Mouse (Mus musculus) A20 (cell line): ENCODE measurements around the gene Atg10.
A peak's percentile ranks its signal among the peaks of the same experiment; 100 is the strongest.
"Not testable (repeated sequence)": the region's sequence is repeated elsewhere in the genome, so short reads cannot be mapped to it uniquely, and the experiment has no call there.

Source experiments
- DNase-seq: peaks from one replicate; pipeline ENCODE4 v3.0.0-alpha.2; 2011; ENCODE audit warnings: low read depth, low spot score

Gene Atg10

DNA sequence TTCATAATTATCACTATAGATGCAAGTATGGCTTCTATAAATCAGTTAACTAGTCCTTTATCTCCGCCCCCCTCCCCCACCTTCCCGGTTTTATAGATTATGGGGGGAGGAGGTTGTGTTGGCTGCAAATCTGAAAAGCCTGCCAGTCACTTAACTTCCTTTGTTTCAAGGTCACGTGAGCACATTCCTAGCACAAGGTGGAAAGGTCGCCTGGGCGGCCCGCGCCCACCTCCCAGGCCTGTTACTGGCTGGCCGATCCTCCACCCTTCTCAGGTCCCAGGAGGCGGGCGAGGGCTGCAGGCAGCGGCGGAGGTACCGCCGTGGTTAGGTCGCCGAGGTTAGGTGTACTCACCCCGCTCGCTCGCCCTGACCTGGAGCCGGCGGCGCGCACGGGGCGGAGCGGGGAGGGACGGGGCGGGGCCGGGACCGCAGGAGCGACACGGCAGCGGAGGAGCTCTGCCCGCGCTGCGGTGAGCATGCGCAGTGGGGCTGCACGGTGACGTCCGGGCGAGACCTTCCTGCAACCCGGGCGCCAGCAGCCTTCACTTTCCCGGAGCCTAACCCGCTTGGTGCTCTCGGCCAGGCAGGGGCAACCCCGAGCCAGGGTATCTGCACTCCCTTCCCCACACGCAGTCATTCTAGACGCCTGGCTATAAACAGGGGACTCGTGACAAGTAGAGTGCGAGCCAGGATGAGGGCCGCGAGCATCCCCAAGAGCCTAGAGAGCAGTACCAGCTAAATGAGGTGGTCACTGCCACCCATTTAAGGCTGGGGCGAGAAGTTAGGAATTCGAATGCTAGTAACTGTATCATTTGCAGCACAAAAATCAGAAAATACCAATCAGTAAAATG, at the start of gene Atg10:
TSS of gene Atg10 (minus strand) at position 382 of the 851 bp plus-strand sequence.
- DNase-seq = peak; percentile 98

- DNase-seq = no peak
Observed at GRCm38 (mm10) chr13:91252406-91252805, 28.6 kb upstream of the Atg10 start.

DNA sequence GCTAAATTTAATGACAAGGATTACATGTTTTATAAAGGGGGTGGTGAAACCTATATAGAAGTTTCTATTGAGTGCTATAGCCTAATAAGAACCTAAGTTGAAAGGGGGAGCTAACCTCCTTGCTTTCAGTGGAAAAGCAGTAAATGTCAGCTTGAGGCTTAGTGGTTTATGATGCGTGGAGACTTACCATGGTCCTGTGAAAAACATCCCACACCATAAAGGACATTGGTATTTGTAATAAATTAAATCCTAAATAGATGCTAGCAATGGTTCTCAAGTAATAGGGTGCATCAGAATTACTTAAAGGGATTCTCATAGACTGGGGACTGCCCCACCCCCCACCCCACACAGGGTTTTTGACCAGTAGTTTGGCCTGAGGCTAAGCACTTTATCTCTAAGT, 27.9 kb upstream of the Atg10 start:
- DNase-seq = no peak

GRCm38 (mm10) chr13:91250050-91250449, 26.3 kb upstream of the Atg10 start:
- DNase-seq = not testable (repeated sequence)

- no peak for DNase-seq
Observed at GRCm38 (mm10) chr13:91246472-91246871, 22.7 kb upstream of the Atg10 start.

GRCm38 (mm10) chr13:91237976-91238375, 14.2 kb upstream of the Atg10 start:
- DNase-seq = no peak

DNA sequence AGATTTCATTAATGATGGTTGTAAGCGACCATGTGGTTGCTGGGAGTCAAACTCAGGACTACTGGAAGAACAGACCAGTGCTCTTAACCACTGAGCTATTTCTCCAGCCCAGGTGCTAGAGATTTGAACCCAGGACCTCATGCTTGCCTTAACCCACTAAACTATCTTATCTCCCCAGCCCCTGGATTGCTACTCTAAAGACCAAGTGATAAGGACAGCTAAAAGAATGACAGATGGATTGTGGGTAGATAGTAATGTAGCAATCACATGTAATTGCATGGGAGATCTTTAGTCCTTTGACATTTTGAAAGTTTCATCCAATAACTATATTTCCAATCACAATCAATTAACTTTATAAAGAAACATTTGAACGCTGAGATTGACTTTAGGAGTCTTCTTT, 13.1 kb upstream of the Atg10 start:
- no peak for DNase-seq

- DNase-seq = no peak
Observed at GRCm38 (mm10) chr13:91224438-91224814, 658 bp upstream of the Atg10 start.

DNA sequence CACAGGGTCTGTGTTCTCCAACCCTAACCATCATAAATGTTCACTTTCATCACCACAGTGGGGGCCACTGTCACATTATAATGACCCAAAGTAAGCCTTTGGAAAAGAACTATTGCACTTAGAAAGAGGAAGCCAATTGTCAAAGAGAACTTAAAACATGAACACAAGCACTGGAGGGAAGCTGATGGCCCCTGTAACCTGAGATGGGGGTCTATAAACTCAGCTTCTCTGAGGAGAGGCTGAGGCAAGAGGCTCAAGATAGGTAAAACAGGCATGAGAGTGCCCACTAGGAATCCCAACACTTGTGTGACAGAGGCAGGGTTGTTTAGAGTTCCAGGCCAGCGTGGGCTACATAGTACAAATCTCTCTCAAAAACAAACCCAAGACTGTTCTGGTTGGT, 705 bp downstream of the Atg10 start:
- DNase-seq = no peak

DNA sequence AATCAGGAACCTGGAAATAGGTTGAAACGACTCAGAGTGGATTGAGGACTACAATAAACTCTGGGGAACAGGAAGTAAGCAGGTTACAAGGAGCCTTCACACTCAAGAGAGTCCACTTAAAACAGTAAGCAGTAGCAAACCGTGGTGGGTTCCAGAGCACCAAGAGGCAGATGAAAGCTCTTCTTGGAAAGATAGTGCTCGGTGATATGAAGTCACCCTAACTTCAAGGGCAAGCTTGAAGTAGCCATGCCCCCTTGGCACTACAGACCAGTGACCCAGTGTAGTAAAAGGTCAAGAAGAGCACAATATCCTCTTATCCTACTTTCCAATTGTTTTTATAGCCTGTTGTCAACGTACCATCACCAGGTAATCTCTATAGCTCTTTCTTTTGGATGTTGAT, 2.1 kb downstream of the Atg10 start:
- no peak for DNase-seq

GRCm38 (mm10) chr13:91217691-91218090, 6.1 kb downstream of the Atg10 start:
- no peak for DNase-seq

DNA sequence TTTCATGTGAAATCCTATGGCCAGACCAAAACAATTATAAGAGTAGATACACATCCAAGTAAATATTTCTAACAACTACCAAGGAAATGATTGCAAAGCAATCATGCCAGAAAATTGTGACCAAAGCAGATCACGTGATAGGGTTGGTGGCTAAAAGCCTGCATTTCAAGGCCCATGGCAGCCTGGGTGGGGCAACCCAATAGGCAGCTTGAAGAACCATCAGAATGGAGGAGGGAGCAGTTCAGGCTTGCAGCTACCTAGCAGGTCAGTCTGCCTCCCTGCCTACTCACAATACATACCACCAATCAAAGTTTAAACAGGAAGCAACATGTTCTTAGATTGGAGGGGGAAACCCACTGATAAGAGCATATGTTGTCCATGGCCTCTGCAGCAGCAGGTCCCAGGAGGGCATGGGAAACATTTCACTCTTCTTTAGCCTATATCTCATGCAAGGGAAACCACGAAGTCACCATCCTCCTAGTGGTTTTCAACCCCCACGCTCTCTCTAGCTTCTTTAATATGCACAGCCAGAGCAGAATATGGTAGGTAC, 7.0 kb downstream of the Atg10 start:
- peak; percentile 19 for DNase-seq

DNA sequence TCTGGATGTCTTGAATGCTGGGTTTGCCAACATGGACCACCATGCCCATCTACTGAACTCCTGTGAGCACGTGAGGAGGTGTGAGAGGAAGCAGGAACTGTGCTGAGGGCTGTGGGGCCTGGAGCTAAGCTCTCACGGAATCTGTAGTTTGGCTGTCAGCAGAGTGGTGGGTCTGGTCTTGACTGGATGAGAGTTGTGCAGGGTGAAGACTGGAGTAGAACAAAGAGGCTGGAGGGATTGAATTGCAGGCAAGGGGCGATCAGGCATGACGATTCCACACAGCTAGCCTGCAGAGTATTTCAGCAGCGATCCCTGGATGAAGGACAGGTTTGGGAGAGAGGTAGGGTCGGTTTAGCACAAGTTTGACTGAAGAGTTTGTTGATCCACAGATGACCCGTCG, 10.8 kb downstream of the Atg10 start:
- no peak for DNase-seq

DNA sequence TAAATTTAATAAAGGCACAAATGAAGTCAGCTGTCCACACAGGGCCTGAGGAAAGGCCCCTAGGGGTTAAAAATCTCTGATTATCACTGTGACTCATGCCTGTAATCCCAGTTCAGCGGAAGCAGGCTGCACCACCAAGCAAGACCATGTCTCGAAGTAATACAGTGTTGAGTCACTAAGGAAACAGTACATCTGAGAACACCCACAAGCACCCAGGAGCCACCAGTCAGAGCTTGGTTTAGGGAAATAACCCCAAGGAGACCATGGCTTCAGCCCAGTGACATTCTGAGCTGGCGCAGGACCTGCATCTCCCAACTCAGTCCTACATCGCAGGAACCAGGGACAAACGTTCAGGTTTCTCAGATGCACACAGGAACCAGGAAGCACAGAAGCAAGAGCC, 17.5 kb downstream of the Atg10 start:
- DNase-seq = no peak

GRCm38 (mm10) chr13:91202564-91202963, 21.2 kb downstream of the Atg10 start:
- no peak for DNase-seq

DNA sequence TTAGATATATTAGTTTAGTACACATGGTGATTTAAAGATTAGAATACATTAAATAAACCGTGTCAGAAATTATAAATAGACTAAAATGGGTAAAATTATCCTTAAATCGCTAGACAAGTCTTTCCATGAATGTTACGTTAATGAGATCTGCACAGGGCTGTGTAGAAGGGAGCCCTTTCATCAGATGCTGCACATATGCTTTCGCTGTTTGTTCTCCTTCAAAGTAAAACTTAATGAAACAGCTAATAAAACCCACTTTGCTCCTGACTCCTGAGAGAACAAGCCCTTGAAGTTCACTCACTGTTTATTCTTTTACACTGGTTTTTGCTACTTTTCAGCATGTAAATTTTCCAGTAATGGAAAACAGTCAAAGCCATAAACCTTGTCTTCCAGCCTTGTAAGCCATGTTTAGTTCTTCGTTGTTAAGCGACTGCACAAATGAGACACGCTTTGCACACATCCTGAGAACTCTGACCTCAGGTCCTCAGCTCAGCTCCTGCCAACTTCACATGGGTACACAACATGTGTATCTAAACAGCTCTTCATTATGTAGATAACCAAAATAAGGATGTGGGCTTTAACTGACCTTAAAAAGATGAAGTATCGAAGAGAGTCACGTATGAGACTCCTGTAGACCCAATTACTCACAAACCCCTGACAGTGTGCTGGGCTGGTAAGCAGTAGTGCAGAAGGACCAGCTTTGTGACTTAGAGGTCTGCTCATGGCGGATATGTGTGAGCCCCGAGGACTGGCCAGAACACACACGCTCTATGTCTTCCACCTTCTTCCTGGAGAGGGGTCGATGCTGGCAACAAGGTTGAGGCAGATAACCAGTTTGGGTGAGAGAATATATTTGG, 36.2 kb downstream of the Atg10 start:
- no peak for DNase-seq

GRCm38 (mm10) chr13:91185248-91185867, 38.4 kb downstream of the Atg10 start:
- DNase-seq = no peak

GRCm38 (mm10) chr13:91184226-91184625, 39.5 kb downstream of the Atg10 start:
- no peak for DNase-seq

- no peak for DNase-seq
Observed at GRCm38 (mm10) chr13:91180364-91180763, 43.4 kb downstream of the Atg10 start.

DNA sequence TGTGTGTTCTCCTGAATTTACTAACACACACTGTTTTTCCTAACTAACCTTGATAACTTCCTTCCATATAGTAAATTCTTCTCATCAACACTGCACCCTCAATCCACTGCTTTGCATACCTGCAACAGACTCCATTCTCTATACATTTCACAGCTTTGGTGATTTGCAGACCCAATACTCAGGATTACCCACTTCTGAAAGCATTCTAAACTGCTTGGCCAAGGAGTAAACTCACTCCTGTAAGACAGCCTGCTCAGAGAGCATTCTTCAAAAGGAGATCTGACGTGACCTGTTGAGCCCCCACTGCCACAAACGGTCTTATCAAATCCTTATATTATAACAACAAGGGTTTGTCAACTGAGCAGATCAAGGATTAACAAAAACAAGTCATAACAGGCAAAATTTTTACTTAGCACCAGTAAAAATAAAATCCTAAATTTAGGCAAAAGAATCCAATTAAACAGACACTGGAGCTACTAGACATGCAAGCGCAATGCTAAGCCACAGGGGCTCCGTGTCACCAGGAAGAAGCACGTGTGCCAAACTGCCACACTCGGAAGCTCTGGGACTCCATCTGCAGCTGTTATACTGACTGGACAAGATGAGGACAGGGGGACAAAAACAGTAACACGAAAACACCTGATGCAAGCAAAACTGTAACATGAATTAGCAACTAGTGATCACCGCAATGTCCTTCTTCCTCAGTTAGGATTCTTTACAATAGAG, 44.4 kb downstream of the Atg10 start:
- DNase-seq = no peak

- DNase-seq = no peak
Observed at GRCm38 (mm10) chr13:91178428-91179160, 45.2 kb downstream of the Atg10 start.
